Mouse (Mus musculus): ENCODE data around the gene Ska2. TPM values are rescaled to one million over a fixed set of nuclear protein-coding genes. Genes with fewer than 3 reads are reported as not detected.

The Ska2 gene
- 10 to 100 TPM; 11.2 to 33.8 (median 18.3) TPM for polyA plus RNA-seq (2017; shearing (Covaris generic))

GRCm38 (mm10) chr11:87108755-87109518 lies at the start of gene Ska2:
TSS of gene Ska2 (plus strand) at chr11:87109234.
- peak; percentile 90 for ATAC-seq

GRCm38 (mm10) chr11:87060410-87060809 lies 48.6 kb upstream of the Ska2 start:
- no peak for ATAC-seq

- no peak for ATAC-seq
These were observed 46.9 kb upstream of the Ska2 start for GRCm38 (mm10) chr11:87062087-87062486.

- no peak for ATAC-seq
These were observed 35.6 kb upstream of the Ska2 start for GRCm38 (mm10) chr11:87073343-87073865.

- ATAC-seq = peak; percentile 58
These were observed 35.1 kb upstream of the Ska2 start, which contains the start of gene Gdpd1 for GRCm38 (mm10) chr11:87073866-87074440. TSS of gene Gdpd1 (minus strand) at chr11:87074062.

GRCm38 (mm10) chr11:87083712-87084111 lies 25.3 kb upstream of the Ska2 start:
- no peak for ATAC-seq

GRCm38 (mm10) chr11:87085461-87085860 lies 23.6 kb upstream of the Ska2 start:
- ATAC-seq = no peak

- ATAC-seq = peak; percentile 97
These were observed 22.6 kb upstream of the Ska2 start, which contains the start of gene Smg8 for GRCm38 (mm10) chr11:87086290-87086984. TSS of gene Smg8 (minus strand) at chr11:87086774.

- no peak for ATAC-seq
These were observed 21.9 kb upstream of the Ska2 start for GRCm38 (mm10) chr11:87087142-87087541.

- ATAC-seq = no peak
These were observed 652 bp upstream of the Ska2 start, which contains the start of gene Prr11 for GRCm38 (mm10) chr11:87108409-87108754. TSS of gene Prr11 (minus strand) at chr11:87108708.

GRCm38 (mm10) chr11:87109519-87110171 lies 611 bp downstream of the Ska2 start:
- ATAC-seq = no peak

GRCm38 (mm10) chr11:87110172-87110909 lies 1.3 kb downstream of the Ska2 start:
- ATAC-seq = no peak

GRCm38 (mm10) chr11:87121864-87122263 lies 12.8 kb downstream of the Ska2 start:
- ATAC-seq = no peak

- no peak for ATAC-seq
These were observed 16.5 kb downstream of the Ska2 start for GRCm38 (mm10) chr11:87125562-87125961.

GRCm38 (mm10) chr11:87126281-87126823 lies 17.3 kb downstream of the Ska2 start:
- no peak for ATAC-seq

GRCm38 (mm10) chr11:87126824-87127816 lies 18.1 kb downstream of the Ska2 start, which contains the start of gene Trim37:
TSS of gene Trim37 (plus strand) at chr11:87127077.
- peak; percentile 87 for ATAC-seq

GRCm38 (mm10) chr11:87136233-87136632 lies 27.2 kb downstream of the Ska2 start:
- no peak for ATAC-seq

GRCm38 (mm10) chr11:87158012-87158411 lies 49.0 kb downstream of the Ska2 start:
- no peak for ATAC-seq

GRCm38 (mm10) chr11:87162687-87163086 lies 53.7 kb downstream of the Ska2 start:
- ATAC-seq = no peak

GRCm38 (mm10) chr11:87163751-87164150 lies 54.7 kb downstream of the Ska2 start:
- no peak for ATAC-seq
